Comparison of ENCODE assay signal across 9 mouse cellular contexts in the genomic region with DNA sequence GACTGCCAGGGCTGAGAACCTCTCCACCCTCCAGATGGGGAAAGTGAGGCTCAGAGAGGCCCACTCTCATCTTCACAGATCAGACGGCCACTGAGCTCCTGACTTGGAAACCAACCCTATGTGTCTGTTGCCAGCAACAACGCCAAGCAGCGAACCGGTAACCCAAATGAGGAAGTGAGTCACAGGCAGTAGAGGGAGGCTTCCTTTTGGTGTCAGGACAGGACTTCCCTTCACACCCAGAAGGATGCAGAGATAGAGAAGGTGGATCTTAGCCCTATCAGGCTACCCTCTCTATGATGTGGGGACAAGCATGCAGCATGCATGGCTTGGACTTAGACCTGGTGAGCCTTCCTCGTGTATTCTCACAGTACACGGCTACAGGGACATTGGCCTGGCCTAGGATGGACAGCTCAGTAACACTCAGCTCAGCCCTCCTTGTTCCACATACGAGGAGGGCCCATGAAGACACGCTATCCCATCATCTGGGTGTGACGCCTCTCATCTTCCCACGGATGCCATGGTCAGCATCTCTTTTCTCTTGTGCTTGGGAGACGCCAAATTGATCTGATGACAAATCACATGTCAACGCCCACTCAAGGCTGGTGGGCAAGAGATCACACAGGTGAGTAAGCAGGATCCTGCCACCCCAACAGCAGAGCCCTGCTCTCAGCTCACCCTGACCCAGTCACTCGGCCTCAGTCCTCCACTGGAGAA. TPM values are rescaled to one million over a fixed set of nuclear protein-coding genes. Genes with fewer than 3 reads are reported as not detected.
DNase-seq lines count a peak whose midpoint lies in the region; ATAC-seq and TF ChIP-seq lines count a peak whose summit lies in the region.
"Had no signal": no experiment of that assay in that cellular context is flagged by ENCODE, and none has a peak within 500 bp of the region (broad histone marks: within the 10 kb centered on the region; RNA-seq: fewer than 3 reads in every experiment).

No protein-coding gene starts in this region.

- no peaks in the 10 kb centered on the region for H3K9me3 ChIP-seq in embryonic facial prominence, embryonic 12.5 days
- H3K9me3 ChIP-seq in embryonic facial prominence, embryonic 10.5 days = no peaks in the 10 kb centered on the region
- H3K9me3 ChIP-seq in intestine, embryonic 15.5 days = no peaks in the 10 kb centered on the region

- no peak overlapping the region for H3K9ac ChIP-seq in embryonic facial prominence, embryonic 12.5 days
- no peak overlapping the region for H3K9ac ChIP-seq in intestine, embryonic 15.5 days

- DNase-seq in embryonic facial prominence, embryonic 10.5 days (ENCODE audit: low spot score) = no peak
- DNase-seq in thymus, postnatal 4 days = peak; percentile 50
- DNase-seq in thymus, adult 2 months = no peak
- no peak for DNase-seq in cerebellum, adult 2 months
- no peak for DNase-seq in adrenal gland, postnatal 25 days
- DNase-seq: layer of hippocampus, postnatal 36 days had no signal

- no peak for TF ChIP-seq POLR2A in thymus, adult 2 months (IDR thresholded peaks at IDR 0.05; ENCODE audit: control insufficient read depth, extremely low read depth, insufficient read depth, low read length, poor library complexity)
- TF ChIP-seq POLR2A in cerebellum, adult 2 months (IDR thresholded peaks at IDR 0.05; ENCODE audit: borderline replicate concordance, insufficient read depth, low read length) = no peak

- 86% methylated on average over 13 of the region's 13 CpGs for WGBS in embryonic facial prominence, embryonic 12.5 days
- WGBS in embryonic facial prominence, embryonic 10.5 days = 88% methylated on average over 13 of the region's 13 CpGs
- 47% methylated on average over 13 of the region's 13 CpGs for WGBS in thymus, adult 2 months
- WGBS in intestine, embryonic 15.5 days = 82% methylated on average over 13 of the region's 13 CpGs
- WGBS in cerebellum, adult 2 months = 88% methylated on average over 13 of the region's 13 CpGs

- no peak for TF ChIP-seq CTCF in thymus, adult 2 months (IDR thresholded peaks at IDR 0.05; ENCODE audit: borderline replicate concordance, control insufficient read depth, extremely low read depth, insufficient read depth, low read length, poor library complexity)
- no peak for TF ChIP-seq CTCF in cerebellum, adult 2 months (IDR thresholded peaks at IDR 0.05; ENCODE audit: borderline replicate concordance, insufficient read depth, low read depth, low read length)

- no peak overlapping the region for H3K27ac ChIP-seq in embryonic facial prominence, embryonic 12.5 days
- H3K27ac ChIP-seq in embryonic facial prominence, embryonic 10.5 days (replicated peaks) = no peak overlapping the region
- H3K27ac ChIP-seq in thymus, adult 2 months (ENCODE audit: control insufficient read depth, insufficient read depth, low read length) = no peak overlapping the region
- no peak overlapping the region for H3K27ac ChIP-seq in intestine, embryonic 15.5 days
- H3K27ac ChIP-seq in cerebellum, adult 2 months (ENCODE audit: insufficient read depth, low read length) = no peak overlapping the region

- H3K4me2 ChIP-seq in embryonic facial prominence, embryonic 12.5 days (replicated peaks) = no peak overlapping the region
- no peak overlapping the region for H3K4me2 ChIP-seq in intestine, embryonic 15.5 days (replicated peaks)

- no peak overlapping the region for H3K4me3 ChIP-seq in embryonic facial prominence, embryonic 12.5 days
- H3K4me3 ChIP-seq in embryonic facial prominence, embryonic 10.5 days = no peak overlapping the region
- H3K4me3 ChIP-seq in thymus, adult 2 months (ENCODE audit: control insufficient read depth, insufficient read depth, low read length) = no peak overlapping the region
- H3K4me3 ChIP-seq in intestine, embryonic 15.5 days (replicated peaks) = no peak overlapping the region
- no peak overlapping the region for H3K4me3 ChIP-seq in cerebellum, adult 2 months (replicated peaks; ENCODE audit: insufficient read depth, low read depth, low read length)

- H3K27me3 ChIP-seq in embryonic facial prominence, embryonic 12.5 days = no peaks in the 10 kb centered on the region; the same call in 1 of the 2 replicates
- H3K27me3 ChIP-seq in embryonic facial prominence, embryonic 10.5 days (replicated peaks; ENCODE audit: low read depth, poor library complexity, severe bottlenecking) = peaks cover 5% of the 10 kb centered on the region; the same call in 1 of the 2 replicates
- H3K27me3 ChIP-seq in thymus, adult 2 months (ENCODE audit: control insufficient read depth, insufficient read depth, low read length) = no peaks in the 10 kb centered on the region
- H3K27me3 ChIP-seq in intestine, embryonic 15.5 days (replicated peaks) = no peaks in the 10 kb centered on the region; the same call in 1 of the 2 replicates
- no peaks in the 10 kb centered on the region for H3K27me3 ChIP-seq in cerebellum, adult 2 months (ENCODE audit: control insufficient read depth, insufficient read depth, low read length)

- ATAC-seq in embryonic facial prominence, embryonic 12.5 days (ENCODE audit: insufficient number of reproducible peaks, insufficient read depth, low FRiP score, low TSS enrichment) = 0 out of 2 replicates have a peak, but pooled peaks have one; percentile 12
- ATAC-seq in megakaryocyte, adult 5-6 weeks (ENCODE audit: poor library complexity, severe bottlenecking) = peak; percentile 85
- no peak for ATAC-seq in intestine, embryonic 15.5 days

- no peaks in the 10 kb centered on the region for H3K36me3 ChIP-seq in embryonic facial prominence, embryonic 12.5 days
- no peaks in the 10 kb centered on the region for H3K36me3 ChIP-seq in embryonic facial prominence, embryonic 10.5 days (replicated peaks)
- no peaks in the 10 kb centered on the region for H3K36me3 ChIP-seq in thymus, adult 2 months (ENCODE audit: control insufficient read depth, insufficient read depth, low read length)
- no peaks in the 10 kb centered on the region for H3K36me3 ChIP-seq in intestine, embryonic 15.5 days

- no peaks in the 10 kb centered on the region for H3K4me1 ChIP-seq in embryonic facial prominence, embryonic 12.5 days
- peaks cover 11% of the 10 kb centered on the region; the same call in 1 of the 2 replicates for H3K4me1 ChIP-seq in embryonic facial prominence, embryonic 10.5 days
- H3K4me1 ChIP-seq in thymus, adult 2 months (replicated peaks; ENCODE audit: control insufficient read depth, insufficient read depth, low read length) = peaks cover 22% of the 10 kb centered on the region
- no peaks in the 10 kb centered on the region for H3K4me1 ChIP-seq in intestine, embryonic 15.5 days (replicated peaks)
- H3K4me1 ChIP-seq in cerebellum, adult 2 months (ENCODE audit: control insufficient read depth, insufficient read depth, low read length) = no peaks in the 10 kb centered on the region; the same call in 1 of the 2 replicates

RNA-seq across cellular contexts. Expression of gene Syne3, which starts 18.7 kb away (rescaled TPM):
- 0.64 and 0.79 TPM in 2 replicates for polyA plus RNA-seq in embryonic facial prominence, embryonic 12.5 days (2016; fragmentation: Nextera tagmentation; extraction: Ambion mirVana)
- polyA plus RNA-seq in embryonic facial prominence, embryonic 10.5 days (2016; fragmentation: Nextera tagmentation; extraction: Ambion mirVana) = 0.24 and 0.26 TPM in 2 replicates
- 16.4 and 20.1 TPM in 2 replicates for polyA plus RNA-seq in thymus, adult 2 months (2012; rRNA removed)
- 14.1 and 17.8 TPM in 2 replicates for total RNA-seq in megakaryocyte, adult 5-6 weeks (2015)
- 26.9 and 28.4 TPM in 2 replicates for total RNA-seq in megakaryocyte, adult 5-6 weeks (2017)
- 0.50 and 0.76 TPM in 2 replicates for polyA plus RNA-seq in intestine, embryonic 15.5 days (2015; fragmentation: Nextera tagmentation; extraction: Ambion mirVana)
- polyA plus RNA-seq in cerebellum, adult 2 months (2012; rRNA removed) = 1.1 and 1.2 TPM in 2 replicates
- 8.6 and 14.8 TPM in 2 replicates for total RNA-seq in adrenal gland, postnatal 25 days (2021)

RNA-seq across cellular contexts. Expression of gene Glrx5, which starts 41.6 kb away (rescaled TPM):
- polyA plus RNA-seq in embryonic facial prominence, embryonic 12.5 days (2016; fragmentation: Nextera tagmentation; extraction: Ambion mirVana) = 188 and 196 TPM in 2 replicates
- polyA plus RNA-seq in embryonic facial prominence, embryonic 10.5 days (2016; fragmentation: Nextera tagmentation; extraction: Ambion mirVana) = 218 and 234 TPM in 2 replicates
- polyA plus RNA-seq in thymus, adult 2 months (2012; rRNA removed) = 66.6 and 68.4 TPM in 2 replicates
- total RNA-seq in megakaryocyte, adult 5-6 weeks (2015) = 24.8 and 35.1 TPM in 2 replicates
- 10.0 and 10.7 TPM in 2 replicates for total RNA-seq in megakaryocyte, adult 5-6 weeks (2017)
- 184 and 190 TPM in 2 replicates for polyA plus RNA-seq in intestine, embryonic 15.5 days (2015; fragmentation: Nextera tagmentation; extraction: Ambion mirVana)
- 85.9 and 101 TPM in 2 replicates for polyA plus RNA-seq in cerebellum, adult 2 months (2012; rRNA removed)
- total RNA-seq in adrenal gland, postnatal 25 days (2021) = 183 and 235 TPM in 2 replicates
